ENCODE assay signal across 26 mouse cellular contexts in the genomic region with DNA sequence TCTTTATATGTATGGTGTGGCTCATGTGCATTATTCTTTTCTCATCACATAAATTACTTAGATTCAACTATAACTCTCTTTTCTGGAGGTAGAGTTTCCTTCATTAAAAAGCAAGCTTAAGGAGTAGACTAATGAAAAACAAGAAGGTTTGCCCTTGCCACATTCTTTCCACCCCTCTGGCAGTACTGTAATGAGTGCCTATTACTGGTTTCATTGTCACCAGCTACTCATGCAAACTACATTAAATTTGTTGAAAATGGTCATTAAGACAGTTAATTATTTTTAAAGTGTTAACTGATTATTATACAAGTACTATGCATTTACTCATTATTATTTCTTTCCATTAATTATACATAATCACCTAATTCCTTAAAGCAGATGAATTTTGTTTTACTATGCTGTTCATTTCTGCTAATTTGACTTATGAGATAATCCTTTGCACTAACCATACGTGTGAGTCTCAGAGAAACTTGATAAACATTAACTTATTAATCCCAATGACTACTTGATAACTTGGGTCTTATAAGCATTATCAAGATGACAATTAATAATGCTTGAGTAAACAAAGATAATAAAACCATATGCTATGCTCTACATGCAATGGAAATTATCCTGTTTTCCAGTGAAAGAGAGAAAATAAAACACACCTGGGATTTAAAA.
A peak's percentile ranks its signal among the peaks of the same experiment; 100 is the strongest.
DNase-seq lines count a peak whose midpoint lies in the region; ATAC-seq and TF ChIP-seq lines count a peak whose summit lies in the region.
"Had no signal": no experiment of that assay in that cellular context is flagged by ENCODE, and none has a peak within 500 bp of the region (broad histone marks: within the 10 kb centered on the region; RNA-seq: fewer than 3 reads in every experiment).

No protein-coding gene starts in this region.

- TF ChIP-seq POLR2A in brain, embryonic 14.5 days (IDR thresholded peaks at IDR 0.05; ENCODE audit: borderline replicate concordance, extremely low read depth, insufficient read depth, insufficient read length, poor library complexity, severe bottlenecking) = no peak
- no peak for TF ChIP-seq POLR2A in kidney, adult 2 months (IDR thresholded peaks at IDR 0.05; ENCODE audit: low read depth, low read length)

- peak; percentile 79 for ATAC-seq in forebrain, embryonic 11.5 days (replicated peaks; ENCODE audit: low FRiP score)
- ATAC-seq in forebrain, postnatal 0 days = no peak
- peak; percentile 79; the same call in 1 of the 2 replicates for ATAC-seq in forebrain, embryonic 13.5 days
- no peak; the same call in 1 of the 2 replicates for ATAC-seq in forebrain, embryonic 16.5 days
- ATAC-seq: activated CD4-positive, CD25-positive, alpha-beta regulatory T cell, adult 4 months; CD4-positive, CD25-positive, alpha-beta regulatory T cell, adult 4 months; Patski had no signal

- no peaks in the 10 kb centered on the region for H3K27me3 ChIP-seq in forebrain, embryonic 11.5 days (ENCODE audit: control insufficient read depth, insufficient read depth, low read length)
- no peaks in the 10 kb centered on the region for H3K27me3 ChIP-seq in forebrain, postnatal 0 days (ENCODE audit: insufficient read depth, low read length)
- H3K27me3 ChIP-seq in forebrain, embryonic 13.5 days = no peaks in the 10 kb centered on the region
- no peaks in the 10 kb centered on the region for H3K27me3 ChIP-seq in forebrain, embryonic 16.5 days (replicated peaks; ENCODE audit: control insufficient read depth, insufficient read depth, low read length)
- H3K27me3 ChIP-seq in kidney, adult 2 months (replicated peaks; ENCODE audit: control insufficient read depth, insufficient read depth, low read length) = no peaks in the 10 kb centered on the region
- H3K27me3 ChIP-seq: CH12.LX; embryonic facial prominence, embryonic 13.5 days; embryonic facial prominence, embryonic 15.5 days had no signal

- no peaks in the 10 kb centered on the region for H3K36me3 ChIP-seq in forebrain, embryonic 11.5 days (ENCODE audit: control insufficient read depth, insufficient read depth, low read length)
- H3K36me3 ChIP-seq in forebrain, postnatal 0 days (ENCODE audit: insufficient read depth) = no peaks in the 10 kb centered on the region
- no peaks in the 10 kb centered on the region for H3K36me3 ChIP-seq in forebrain, embryonic 13.5 days (ENCODE audit: poor library complexity, severe bottlenecking)
- H3K36me3 ChIP-seq in forebrain, embryonic 16.5 days (ENCODE audit: control insufficient read depth, insufficient read depth) = no peaks in the 10 kb centered on the region
- no peaks in the 10 kb centered on the region for H3K36me3 ChIP-seq in kidney, adult 2 months (ENCODE audit: control insufficient read depth, insufficient read depth, low read length)
- H3K36me3 ChIP-seq: embryonic facial prominence, embryonic 13.5 days; embryonic facial prominence, embryonic 15.5 days; G1E had no signal

- no peak overlapping the region for H3K9ac ChIP-seq in forebrain, embryonic 11.5 days (ENCODE audit: low read length)
- no peak overlapping the region for H3K9ac ChIP-seq in forebrain, postnatal 0 days
- H3K9ac ChIP-seq in forebrain, embryonic 13.5 days = no peak overlapping the region
- H3K9ac ChIP-seq in forebrain, embryonic 16.5 days (replicated peaks; ENCODE audit: low read depth, low read length) = no peak overlapping the region
- H3K9ac ChIP-seq: embryonic facial prominence, embryonic 13.5 days; embryonic facial prominence, embryonic 15.5 days had no signal

- no peak overlapping the region for H3K4me2 ChIP-seq in forebrain, embryonic 11.5 days (ENCODE audit: low read depth, low read length, severe bottlenecking)
- H3K4me2 ChIP-seq in forebrain, postnatal 0 days (ENCODE audit: low read depth) = no peak overlapping the region
- no peak overlapping the region for H3K4me2 ChIP-seq in forebrain, embryonic 13.5 days
- no peak overlapping the region for H3K4me2 ChIP-seq in forebrain, embryonic 16.5 days (ENCODE audit: low read length)
- H3K4me2 ChIP-seq: embryonic facial prominence, embryonic 13.5 days; embryonic facial prominence, embryonic 15.5 days had no signal

- WGBS in forebrain, embryonic 11.5 days = 61% methylated on average over 1 of the region's 1 CpGs
- WGBS in forebrain, postnatal 0 days = 38% methylated on average over 1 of the region's 1 CpGs
- 25% methylated on average over 1 of the region's 1 CpGs for WGBS in forebrain, embryonic 13.5 days
- WGBS in forebrain, embryonic 16.5 days = 34% methylated on average over 1 of the region's 1 CpGs
- WGBS in kidney, adult 2 months = 43% methylated on average over 1 of the region's 1 CpGs

- DNase-seq in forebrain, embryonic 11.5 days (ENCODE audit: low spot score) = no peak
- DNase-seq in forebrain, postnatal 0 days = no peak
- peak; percentile 80 for DNase-seq in brain, embryonic 14.5 days (ENCODE audit: low read depth)
- peak; percentile 17 for DNase-seq in retina, postnatal 1 day
- DNase-seq in kidney, adult 2 months = no peak
- DNase-seq: adrenal gland, adult 8-10 months; adrenal gland, postnatal 14 days; adrenal gland, postnatal 36 days; B cell, adult 2 months; cerebellum, adult 11 months; cerebellum, adult 18-20 months; cerebellum, adult 8-10 months; cerebellum, adult 9-11 months; cerebellum, postnatal 14 days; cerebellum, postnatal 36 days; embryo, embryonic 11 days had no signal

- no peak overlapping the region for H3K27ac ChIP-seq in forebrain, embryonic 11.5 days (ENCODE audit: low read depth, low read length)
- no peak overlapping the region for H3K27ac ChIP-seq in forebrain, postnatal 0 days (ENCODE audit: low read depth, low read length)
- H3K27ac ChIP-seq in forebrain, embryonic 13.5 days = no peak overlapping the region
- H3K27ac ChIP-seq in forebrain, embryonic 16.5 days (ENCODE audit: low read length) = no peak overlapping the region
- no peak overlapping the region for H3K27ac ChIP-seq in kidney, adult 2 months (ENCODE audit: insufficient read depth, low read depth, low read length)
- H3K27ac ChIP-seq: embryonic facial prominence, embryonic 13.5 days; embryonic facial prominence, embryonic 15.5 days had no signal

- H3K4me3 ChIP-seq in forebrain, embryonic 11.5 days (ENCODE audit: low read depth, low read length) = no peak overlapping the region
- no peak overlapping the region for H3K4me3 ChIP-seq in forebrain, postnatal 0 days (ENCODE audit: low read depth, low read length)
- H3K4me3 ChIP-seq in forebrain, embryonic 13.5 days = no peak overlapping the region
- H3K4me3 ChIP-seq in forebrain, embryonic 16.5 days (replicated peaks; ENCODE audit: low read length) = no peak overlapping the region
- H3K4me3 ChIP-seq in kidney, adult 2 months (ENCODE audit: insufficient read depth, low read depth, low read length) = no peak overlapping the region
- H3K4me3 ChIP-seq: embryonic facial prominence, embryonic 13.5 days; embryonic facial prominence, embryonic 15.5 days; erythroblast, embryonic 14.5 days had no signal

- no peaks in the 10 kb centered on the region for H3K4me1 ChIP-seq in forebrain, embryonic 11.5 days (replicated peaks; ENCODE audit: control insufficient read depth, insufficient read depth, low read length)
- H3K4me1 ChIP-seq in forebrain, postnatal 0 days (ENCODE audit: insufficient read depth) = no peaks in the 10 kb centered on the region
- no peaks in the 10 kb centered on the region for H3K4me1 ChIP-seq in forebrain, embryonic 13.5 days
- H3K4me1 ChIP-seq in forebrain, embryonic 16.5 days (replicated peaks; ENCODE audit: control insufficient read depth, insufficient read depth, low read length) = no peaks in the 10 kb centered on the region
- H3K4me1 ChIP-seq in kidney, adult 2 months (ENCODE audit: control insufficient read depth, insufficient read depth, low read length) = no peaks in the 10 kb centered on the region
- H3K4me1 ChIP-seq: embryonic facial prominence, embryonic 13.5 days; embryonic facial prominence, embryonic 15.5 days had no signal

- no peak for TF ChIP-seq CTCF in forebrain, postnatal 0 days (IDR thresholded peaks at IDR 0.05; ENCODE audit: low read depth)
- TF ChIP-seq CTCF in brain, embryonic 14.5 days (IDR thresholded peaks at IDR 0.05; ENCODE audit: borderline replicate concordance, extremely low read depth, insufficient read depth, insufficient read length) = no peak
- no peak for TF ChIP-seq CTCF in kidney, adult 2 months (conservative IDR thresholded peaks at IDR 0.05; ENCODE audit: insufficient read depth, insufficient read length, low read depth, low read length)

- H3K9me3 ChIP-seq in forebrain, embryonic 11.5 days (ENCODE audit: control insufficient read depth, low read length) = no peaks in the 10 kb centered on the region
- H3K9me3 ChIP-seq in forebrain, postnatal 0 days (ENCODE audit: low read length) = no peaks in the 10 kb centered on the region
- H3K9me3 ChIP-seq in forebrain, embryonic 13.5 days (replicated peaks) = no peaks in the 10 kb centered on the region
- H3K9me3 ChIP-seq in forebrain, embryonic 16.5 days (ENCODE audit: control insufficient read depth, low read length) = no peaks in the 10 kb centered on the region
- H3K9me3 ChIP-seq: embryonic facial prominence, embryonic 13.5 days; embryonic facial prominence, embryonic 15.5 days; G1E had no signal

Comparison
In these comparisons a context has a peak if more than half of its experiments do, and no peak if none do; other contexts are left out.
1. ATAC-seq: peak in forebrain, embryonic 11.5 days (single experiment) and forebrain, embryonic 13.5 days (single experiment); none in forebrain, postnatal 0 days (single experiment) and forebrain, embryonic 16.5 days (single experiment).
2. DNase-seq: peak in brain, embryonic 14.5 days (single experiment) and retina, postnatal 1 day (single experiment); none in forebrain, embryonic 11.5 days (single experiment), forebrain, postnatal 0 days (single experiment) and kidney, adult 2 months (single experiment).